Mouse (Mus musculus) ES-E14 (cell line): ENCODE measurements around the gene Mark1.

Experiments used
- HCFC1 ChIP-seq: IDR thresholded peaks from 2 replicates; pipeline ENCODE4 v1.6.1; 2012; ENCODE audit warnings: low read length, inconsistent platforms, borderline replicate concordance; ENCODE audit not compliant: insufficient read depth
- ZC3H11A ChIP-seq: IDR thresholded peaks from 2 replicates; pipeline ENCODE4 v1.6.1; 2012; ENCODE audit warnings: low read depth, mild to moderate bottlenecking, inconsistent platforms, low read length, borderline replicate concordance

- TF ChIP-seq ZC3H11A, result no peak
- no peak for TF ChIP-seq HCFC1
Observed at GRCm38 (mm10) chr1:184935490-184935889, 63.9 kb downstream of the Mark1 start.
